Mouse (Mus musculus) olfactory bulb, adult 2 months (tissue): ENCODE results near the gene Inca1.

Source experiments
- CTCF ChIP-seq: fragments of 200-500 bp; IDR thresholded peaks from 2 replicates; pipeline ENCODE4 v1.5.1; 2012; ENCODE audit warnings: low read depth, mild to moderate bottlenecking, low read length, moderate library complexity; ENCODE audit not compliant: insufficient read depth
- POLR2A ChIP-seq: fragments of 200-500 bp; IDR thresholded peaks from 2 replicates; pipeline ENCODE4 v1.6.1; 2012; ENCODE audit warnings: mild to moderate bottlenecking, low read depth, low read length, moderate library complexity; ENCODE audit not compliant: insufficient read depth

DNA sequence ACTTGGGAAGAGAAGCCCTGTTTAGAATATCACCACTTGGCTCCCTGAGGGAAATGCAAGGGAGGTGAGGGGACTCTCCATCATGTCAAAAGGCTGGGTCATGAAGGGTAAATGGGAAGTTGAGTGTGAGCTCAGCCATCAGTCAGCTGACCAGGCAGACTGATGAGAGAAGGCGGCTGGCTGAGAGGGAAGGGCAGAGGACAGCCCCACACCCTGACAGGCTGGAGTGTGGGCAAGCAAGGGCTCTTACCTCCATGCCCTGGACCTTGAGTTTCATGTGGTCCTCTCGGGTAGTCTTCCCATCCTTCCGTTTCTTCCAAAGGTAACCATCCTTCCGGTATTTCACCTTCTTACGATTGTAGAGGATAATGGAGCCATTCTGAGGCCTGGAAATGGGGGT, 16.3 kb downstream of the Inca1 start:
- TF ChIP-seq POLR2A (no peak), CTCF (no peak)
